ENCODE assay signal across 9 mouse cellular contexts in the genomic region with DNA sequence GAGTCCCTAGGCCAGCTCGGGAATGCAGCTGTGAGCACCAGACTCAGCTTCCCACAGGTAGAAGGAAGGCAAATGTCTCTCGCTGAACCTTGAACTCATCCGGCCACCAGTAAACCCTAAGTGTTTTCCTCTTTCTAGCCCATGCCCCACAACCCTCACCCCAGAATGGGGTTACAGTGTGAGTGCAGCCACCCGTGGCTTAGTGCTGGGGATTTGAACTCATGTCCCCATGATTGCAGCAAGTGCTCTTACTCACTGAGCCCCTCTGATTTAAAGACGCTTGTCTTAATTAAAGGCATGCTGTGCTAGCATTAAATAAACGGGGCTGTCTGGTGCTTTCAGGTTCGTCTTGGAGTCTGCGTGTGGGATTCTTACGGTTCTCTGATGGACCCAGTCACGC. TPM values are rescaled to one million over a fixed set of nuclear protein-coding genes. Genes with fewer than 3 reads are reported as not detected.
DNase-seq lines count a peak whose midpoint lies in the region; ATAC-seq and TF ChIP-seq lines count a peak whose summit lies in the region.
"Had no signal": no experiment of that assay in that cellular context is flagged by ENCODE, and none has a peak within 500 bp of the region (broad histone marks: within the 10 kb centered on the region; RNA-seq: fewer than 3 reads in every experiment).

No protein-coding gene starts in this region.

- H3K36me3 ChIP-seq in embryonic facial prominence, embryonic 14.5 days (ENCODE audit: control insufficient read depth, insufficient read depth, low read length): no peaks in the 10 kb centered on the region
- no peaks in the 10 kb centered on the region for H3K36me3 ChIP-seq in intestine, embryonic 15.5 days
- no peaks in the 10 kb centered on the region for H3K36me3 ChIP-seq in midbrain, embryonic 16.5 days (ENCODE audit: control insufficient read depth, insufficient read depth, low read length)

- peaks cover 29% of the 10 kb centered on the region for H3K27me3 ChIP-seq in embryonic facial prominence, embryonic 14.5 days (replicated peaks; ENCODE audit: control insufficient read depth, insufficient read depth, low read length)
- peaks cover 18% of the 10 kb centered on the region for H3K27me3 ChIP-seq in intestine, embryonic 15.5 days (replicated peaks)
- 0 out of 2 replicates have a peak, but pooled peaks cover 3% of the 10 kb centered on the region for H3K27me3 ChIP-seq in midbrain, embryonic 16.5 days (ENCODE audit: control insufficient read depth, insufficient read depth, low read depth, low read length)

- no peak for TF ChIP-seq CTCF in layer of hippocampus, adult 2 months (conservative IDR thresholded peaks at IDR 0.05)

- H3K4me2 ChIP-seq in embryonic facial prominence, embryonic 14.5 days (ENCODE audit: low read depth, low read length): peak overlapping the region; percentile 43
- peak overlapping the region; percentile 49 for H3K4me2 ChIP-seq in intestine, embryonic 15.5 days (replicated peaks)
- H3K4me2 ChIP-seq in midbrain, embryonic 16.5 days (ENCODE audit: low read length): peak overlapping the region; percentile 42; the same call in 1 of the 2 replicates

- 0 out of 2 replicates have a peak overlapping the region, but pooled peaks have one; percentile 1 for H3K9ac ChIP-seq in embryonic facial prominence, embryonic 14.5 days (ENCODE audit: low read depth, low read length)
- no peak overlapping the region for H3K9ac ChIP-seq in intestine, embryonic 15.5 days
- no peak overlapping the region for H3K9ac ChIP-seq in midbrain, embryonic 16.5 days (ENCODE audit: low read depth, low read length)

- peak overlapping the region; percentile 93 for H3K27ac ChIP-seq in layer of hippocampus, adult 2 months
- 0 out of 2 replicates have a peak overlapping the region, but pooled peaks have one; percentile 49 for H3K27ac ChIP-seq in embryonic facial prominence, embryonic 14.5 days (replicated peaks; ENCODE audit: low read depth, low read length)
- H3K27ac ChIP-seq in intestine, embryonic 15.5 days: no peak overlapping the region
- peak overlapping the region; percentile 82 for H3K27ac ChIP-seq in midbrain, embryonic 16.5 days (ENCODE audit: low read length)

- no peak for ATAC-seq in embryonic facial prominence, embryonic 14.5 days (ENCODE audit: low read depth)
- peak; percentile 2; the same call in 1 of the 2 replicates for ATAC-seq in intestine, embryonic 15.5 days
- peak; percentile 10 for ATAC-seq in midbrain, embryonic 16.5 days

- no peak overlapping the region for H3K4me3 ChIP-seq in layer of hippocampus, adult 2 months
- 0 out of 2 replicates have a peak overlapping the region, but pooled peaks have one; percentile 12 for H3K4me3 ChIP-seq in embryonic facial prominence, embryonic 14.5 days (ENCODE audit: low read depth, low read length)
- no peak overlapping the region for H3K4me3 ChIP-seq in intestine, embryonic 15.5 days (replicated peaks)
- no peak overlapping the region for H3K4me3 ChIP-seq in midbrain, embryonic 16.5 days (ENCODE audit: low read depth, low read length)

- 26% methylated on average over 10 of the region's 10 CpGs for WGBS in embryonic facial prominence, embryonic 14.5 days
- WGBS in intestine, embryonic 15.5 days: 40% methylated on average over 10 of the region's 10 CpGs
- 28% methylated on average over 10 of the region's 10 CpGs for WGBS in midbrain, embryonic 16.5 days

- H3K4me1 ChIP-seq in embryonic facial prominence, embryonic 14.5 days (ENCODE audit: control insufficient read depth, insufficient read depth, low read length): peaks cover 25% of the 10 kb centered on the region
- H3K4me1 ChIP-seq in intestine, embryonic 15.5 days (replicated peaks): peaks cover 21% of the 10 kb centered on the region
- H3K4me1 ChIP-seq in midbrain, embryonic 16.5 days (ENCODE audit: control insufficient read depth, insufficient read depth, low read length): peaks cover 20% of the 10 kb centered on the region

- DNase-seq in layer of hippocampus, adult 2 months (ENCODE audit: low spot score in 2 of 2): no peak
- no peak for DNase-seq in layer of hippocampus, adult 11-12 months (ENCODE audit: low spot score)
- no peak for DNase-seq in embryonic facial prominence, embryonic 14.5 days (ENCODE audit: low spot score)
- no peak for DNase-seq in layer of hippocampus, adult 9-11 months
- DNase-seq in ovary, postnatal 10 days (ENCODE audit: low spot score): no peak
- no peak for DNase-seq in thymus, postnatal 10 days (ENCODE audit: low spot score in 2 of 2)

- H3K9me3 ChIP-seq in embryonic facial prominence, embryonic 14.5 days (ENCODE audit: control insufficient read depth, low read length): no peaks in the 10 kb centered on the region
- H3K9me3 ChIP-seq in intestine, embryonic 15.5 days: no peaks in the 10 kb centered on the region
- no peaks in the 10 kb centered on the region for H3K9me3 ChIP-seq in midbrain, embryonic 16.5 days (replicated peaks; ENCODE audit: control insufficient read depth, low read length, poor library complexity, severe bottlenecking)

RNA-seq across cellular contexts. Expression of a gene that starts 2.5 kb away (rescaled TPM):
- total RNA-seq in layer of hippocampus, adult 2 months (2021): under 1 TPM; 0.32 to 0.69 TPM
- polyA plus RNA-seq in embryonic facial prominence, embryonic 14.5 days (2014; fragmentation: Nextera tagmentation; extraction: Ambion mirVana): 0.58 and 1.0 TPM in 2 replicates
- polyA plus RNA-seq in intestine, embryonic 15.5 days (2015; fragmentation: Nextera tagmentation; extraction: Ambion mirVana): 9.6 and 11.3 TPM in 2 replicates
- 0.18 and 0.24 TPM in 2 replicates for polyA plus RNA-seq in midbrain, embryonic 16.5 days (2015; fragmentation: Nextera tagmentation; extraction: Ambion mirVana)
- total RNA-seq: MEL had no signal

RNA-seq across cellular contexts. Expression of a gene that starts 10.1 kb away (rescaled TPM):
- 10 to 100 TPM; 15.0 to 16.8 TPM for total RNA-seq in layer of hippocampus, adult 2 months (2021)
- polyA plus RNA-seq in embryonic facial prominence, embryonic 14.5 days (2014; fragmentation: Nextera tagmentation; extraction: Ambion mirVana): 5.9 and 7.2 TPM in 2 replicates
- polyA plus RNA-seq in intestine, embryonic 15.5 days (2015; fragmentation: Nextera tagmentation; extraction: Ambion mirVana): 2.0 and 2.4 TPM in 2 replicates
- 6.3 and 7.3 TPM in 2 replicates for polyA plus RNA-seq in midbrain, embryonic 16.5 days (2015; fragmentation: Nextera tagmentation; extraction: Ambion mirVana)
- total RNA-seq: MEL had no signal
